Mouse (Mus musculus): Measurements from ENCODE around the gene Cers2.

- TF ChIP-seq CTCF (IDR thresholded peaks at IDR 0.05; ENCODE audit: low read depth, low read length) (no peak), POLR2A (IDR thresholded peaks at IDR 0.05; ENCODE audit: extremely low read depth, insufficient read depth, low read length) (no peak)
Measured at GRCm38 (mm10) chr3:95285390-95285789, 29.2 kb upstream of the Cers2 start.

All from liver, adult 2 months (tissue).